Mouse (Mus musculus): ENCODE measurements around the gene Taok1. TPM values are rescaled to one million over a fixed set of nuclear protein-coding genes. Genes with fewer than 3 reads are reported as not detected.

Taok1 gene
- polyA plus RNA-seq, 1 experiment from 2014 or later = 18.5 TPM

- H3K27ac ChIP-seq = no peak overlapping the region
- peak overlapping the region; percentile 78 for H3K4me2 ChIP-seq (replicated peaks)
Observed at GRCm38 (mm10) chr11:77624441-77625060, 16.9 kb upstream of the Taok1 start.

DNA sequence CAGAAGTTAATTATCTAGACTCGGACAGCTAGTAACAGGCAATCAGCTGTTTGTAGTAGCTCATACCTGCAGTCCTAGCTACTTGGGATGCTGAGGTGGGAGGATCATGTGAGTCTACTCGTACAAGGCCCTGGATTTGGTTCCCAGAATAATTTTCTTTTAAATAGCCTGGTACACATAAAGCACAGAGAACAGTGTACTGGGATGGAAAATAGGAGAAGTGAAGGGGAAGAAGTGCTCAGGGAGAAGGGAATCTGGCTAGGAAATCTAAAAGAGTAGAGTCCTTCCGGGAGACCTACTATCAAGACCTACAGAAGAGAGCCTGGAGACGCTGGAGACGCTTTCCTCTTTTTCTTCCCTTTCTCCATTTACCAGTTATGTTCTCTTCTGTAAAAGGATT lies 16.4 kb upstream of the Taok1 start:
- ATAC-seq (ENCODE audit: low FRiP score, low read depth) = no peak
- no peaks in the 10 kb centered on the region for H3K9me3 ChIP-seq
- 43% methylated on average over 5 of the region's 5 CpGs for WGBS
- peak overlapping the region; percentile 78 for H3K4me2 ChIP-seq (replicated peaks)
- H3K36me3 ChIP-seq = no peaks in the 10 kb centered on the region
- H3K27ac ChIP-seq = no peak overlapping the region
- 0 out of 2 replicates have a peak overlapping the region, but pooled peaks have one; percentile 29 for H3K4me3 ChIP-seq
- peaks cover 19% of the 10 kb centered on the region for H3K4me1 ChIP-seq
- 0 out of 2 replicates have a peak overlapping the region, but pooled peaks have one; percentile 26 for H3K9ac ChIP-seq
- H3K27me3 ChIP-seq (replicated peaks) = no peaks in the 10 kb centered on the region

More at GRCm38 (mm10) chr11:77624441-77625060, 16.9 kb upstream of the Taok1 start:
- H3K4me3 ChIP-seq = peak overlapping the region; percentile 29
- no peaks in the 10 kb centered on the region for H3K9me3 ChIP-seq
- no peak for ATAC-seq (ENCODE audit: low FRiP score, low read depth)
- H3K4me1 ChIP-seq = peaks cover 19% of the 10 kb centered on the region
- no peaks in the 10 kb centered on the region for H3K27me3 ChIP-seq (replicated peaks)
- 0 out of 2 replicates have a peak overlapping the region, but pooled peaks have one; percentile 26 for H3K9ac ChIP-seq
- H3K36me3 ChIP-seq = no peaks in the 10 kb centered on the region
- WGBS = 1% methylated on average over 17 of the region's 17 CpGs

- H3K27ac ChIP-seq = no peak overlapping the region
- no peak for ATAC-seq (ENCODE audit: low FRiP score, low read depth)
- H3K9me3 ChIP-seq = no peaks in the 10 kb centered on the region
- no peak overlapping the region for H3K4me3 ChIP-seq
- H3K36me3 ChIP-seq = no peaks in the 10 kb centered on the region
- no peak overlapping the region for H3K9ac ChIP-seq
- H3K4me2 ChIP-seq (replicated peaks) = no peak overlapping the region
- peaks cover 19% of the 10 kb centered on the region for H3K4me1 ChIP-seq
- H3K27me3 ChIP-seq (replicated peaks) = no peaks in the 10 kb centered on the region
- 75% methylated on average over 5 of the region's 5 CpGs for WGBS
Observed at GRCm38 (mm10) chr11:77621902-77622535, 14.4 kb upstream of the Taok1 start.

DNA sequence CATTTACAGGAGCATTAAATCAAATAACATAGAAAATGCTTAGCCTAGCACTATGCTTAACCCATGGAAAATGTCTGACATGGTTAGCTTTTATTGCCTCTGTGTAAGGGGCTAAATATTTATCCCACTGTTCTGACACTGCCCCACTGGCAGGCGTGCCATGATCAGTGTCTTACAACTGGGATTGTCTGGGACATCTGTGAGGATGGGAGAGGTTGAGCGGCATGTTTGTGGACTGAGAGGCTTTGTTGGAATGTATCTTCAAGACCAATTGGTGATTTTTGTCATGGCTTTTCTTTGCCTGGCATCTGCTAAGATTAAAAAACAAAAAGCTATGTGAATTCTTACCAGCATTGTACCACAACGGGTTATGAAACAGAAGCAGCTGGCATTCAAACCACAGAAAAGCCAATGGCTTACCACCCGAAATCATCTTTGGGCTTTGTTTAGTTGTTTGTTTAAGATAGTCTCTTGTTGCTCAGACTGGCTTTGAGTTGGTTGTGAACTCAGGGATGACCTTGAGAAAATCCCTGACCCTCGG lies 7.5 kb upstream of the Taok1 start:
- no peak overlapping the region for H3K27ac ChIP-seq
- WGBS = 84% methylated on average over 5 of the region's 5 CpGs
- no peaks in the 10 kb centered on the region for H3K36me3 ChIP-seq
- no peaks in the 10 kb centered on the region for H3K27me3 ChIP-seq (replicated peaks)
- H3K4me3 ChIP-seq = no peak overlapping the region
- no peaks in the 10 kb centered on the region for H3K9me3 ChIP-seq
- no peak overlapping the region for H3K4me2 ChIP-seq (replicated peaks)
- H3K4me1 ChIP-seq = no peaks in the 10 kb centered on the region
- no peak overlapping the region for H3K9ac ChIP-seq
- no peak for ATAC-seq (ENCODE audit: low FRiP score, low read depth)

- Histone ChIP-seq H3K4me2 (replicated peaks) (peak overlapping the region; percentile 91), H3K9ac (peak overlapping the region; percentile 99), H3K27ac (peak overlapping the region; percentile 95), H3K36me3 (no peaks in the 10 kb centered on the region), H3K4me1 (peaks cover 19% of the 10 kb centered on the region), H3K27me3 (replicated peaks) (no peaks in the 10 kb centered on the region), H3K9me3 (no peaks in the 10 kb centered on the region), H3K4me3 (peak overlapping the region; percentile 94)
- 0% methylated on average over 45 of the region's 48 CpGs for WGBS
- ATAC-seq (ENCODE audit: low FRiP score, low read depth) = peak; percentile 73
Observed at GRCm38 (mm10) chr11:77606835-77607537, 629 bp downstream of the Taok1 start.

GRCm38 (mm10) chr11:77606469-77606834 lies 1.2 kb downstream of the Taok1 start:
- peak overlapping the region; percentile 99 for H3K9ac ChIP-seq
- H3K27me3 ChIP-seq (replicated peaks) = no peaks in the 10 kb centered on the region
- H3K4me3 ChIP-seq = peak overlapping the region; percentile 94
- peak overlapping the region; percentile 91 for H3K4me2 ChIP-seq (replicated peaks)
- 15% methylated on average over 6 of the region's 6 CpGs for WGBS
- H3K9me3 ChIP-seq = no peaks in the 10 kb centered on the region
- H3K27ac ChIP-seq = no peak overlapping the region
- ATAC-seq (ENCODE audit: low FRiP score, low read depth) = no peak; the same call in 1 of the 2 replicates
- peaks cover 19% of the 10 kb centered on the region for H3K4me1 ChIP-seq
- H3K36me3 ChIP-seq = no peaks in the 10 kb centered on the region

DNA sequence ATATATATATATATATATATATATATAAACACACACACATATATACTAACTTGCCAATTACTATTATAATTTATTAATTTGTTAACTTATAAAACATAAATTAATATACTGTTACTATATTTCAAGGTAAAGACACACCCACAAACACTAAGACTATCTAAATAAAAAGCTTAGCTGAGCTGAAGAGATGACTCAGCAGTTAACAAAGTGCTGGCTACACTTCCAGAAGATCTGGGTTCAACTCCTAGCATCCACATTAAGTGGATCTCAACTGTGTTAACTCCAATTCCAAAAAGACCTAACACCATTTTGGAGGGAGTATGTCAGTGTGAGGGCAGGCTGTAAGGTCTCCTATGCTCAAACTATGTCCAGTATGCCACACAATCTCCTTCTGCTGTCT lies 10.3 kb downstream of the Taok1 start:
- Histone ChIP-seq H3K4me2 (replicated peaks) (no peak overlapping the region), H3K4me1 (no peaks in the 10 kb centered on the region), H3K9ac (no peak overlapping the region), H3K9me3 (no peaks in the 10 kb centered on the region), H3K27me3 (replicated peaks) (no peaks in the 10 kb centered on the region), H3K27ac (no peak overlapping the region), H3K4me3 (no peak overlapping the region), H3K36me3 (peaks cover 12% of the 10 kb centered on the region; the same call in 1 of the 2 replicates)
- no peak for ATAC-seq (ENCODE audit: low FRiP score, low read depth)

GRCm38 (mm10) chr11:77591388-77591787 lies 16.2 kb downstream of the Taok1 start:
- 86% methylated on average over 2 of the region's 2 CpGs for WGBS
- no peak overlapping the region for H3K4me3 ChIP-seq
- no peak overlapping the region for H3K4me2 ChIP-seq (replicated peaks)
- no peaks in the 10 kb centered on the region for H3K9me3 ChIP-seq
- H3K4me1 ChIP-seq = no peaks in the 10 kb centered on the region
- H3K9ac ChIP-seq = no peak overlapping the region
- no peak for ATAC-seq (ENCODE audit: low FRiP score, low read depth)
- no peak overlapping the region for H3K27ac ChIP-seq
- peaks cover 3% of the 10 kb centered on the region; the same call in 1 of the 2 replicates for H3K36me3 ChIP-seq
- H3K27me3 ChIP-seq (replicated peaks) = no peaks in the 10 kb centered on the region

DNA sequence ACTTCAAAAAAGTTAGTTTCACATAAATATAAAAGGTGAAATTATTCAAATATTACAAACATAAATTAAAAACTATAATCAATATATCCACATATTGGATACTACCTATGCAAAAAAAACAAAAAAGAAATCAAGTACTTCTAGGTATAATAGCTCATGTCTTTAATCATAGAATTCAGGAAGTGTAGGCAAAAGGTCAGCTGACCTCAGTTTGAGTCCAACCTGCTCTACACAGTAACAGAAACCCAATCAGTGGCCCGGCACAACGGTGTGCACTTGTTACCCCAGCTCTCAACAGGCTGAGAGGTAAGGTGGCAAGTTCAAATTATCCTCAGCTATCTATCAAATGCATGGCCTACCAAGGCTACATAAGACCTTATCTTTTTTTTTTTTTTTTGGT lies 16.8 kb downstream of the Taok1 start:
- Histone ChIP-seq H3K4me3 (no peak overlapping the region), H3K27ac (no peak overlapping the region), H3K4me2 (replicated peaks) (no peak overlapping the region), H3K36me3 (peaks cover 2% of the 10 kb centered on the region; the same call in 1 of the 2 replicates), H3K9me3 (no peaks in the 10 kb centered on the region), H3K4me1 (no peaks in the 10 kb centered on the region), H3K27me3 (replicated peaks) (no peaks in the 10 kb centered on the region), H3K9ac (no peak overlapping the region)
- WGBS = 99% methylated on average over 2 of the region's 2 CpGs
- no peak for ATAC-seq (ENCODE audit: low FRiP score, low read depth)

GRCm38 (mm10) chr11:77585201-77585600 lies 22.4 kb downstream of the Taok1 start:
- Histone ChIP-seq H3K9me3 (no peaks in the 10 kb centered on the region), H3K4me2 (replicated peaks) (no peak overlapping the region), H3K27me3 (replicated peaks) (no peaks in the 10 kb centered on the region), H3K4me1 (no peaks in the 10 kb centered on the region), H3K27ac (no peak overlapping the region), H3K9ac (no peak overlapping the region), H3K4me3 (no peak overlapping the region), H3K36me3 (peaks cover 23% of the 10 kb centered on the region; the same call in 1 of the 2 replicates)
- WGBS = 84% methylated on average over 3 of the region's 3 CpGs
- no peak for ATAC-seq (ENCODE audit: low FRiP score, low read depth)

DNA sequence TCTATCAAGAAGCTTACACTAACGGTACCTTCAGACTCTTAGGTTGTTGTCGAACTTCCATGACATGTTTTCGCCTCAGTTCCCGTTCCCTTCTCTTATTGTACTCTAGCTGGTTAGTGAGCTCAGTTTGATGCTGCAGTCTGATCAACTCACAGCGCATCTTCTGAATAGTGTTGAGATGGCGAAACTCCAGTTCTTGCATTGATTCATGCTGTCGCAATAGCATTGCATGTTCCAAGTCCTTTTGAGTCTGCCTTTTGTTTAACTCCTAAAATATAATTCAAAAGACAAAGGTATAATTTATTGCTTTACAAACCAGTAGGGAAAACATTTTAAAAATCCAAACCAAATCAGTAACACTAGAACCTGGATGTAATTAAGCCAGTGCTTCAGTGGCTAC lies 62.4 kb downstream of the Taok1 start:
- no peak overlapping the region for H3K9ac ChIP-seq
- H3K27ac ChIP-seq = no peak overlapping the region
- peaks cover 69% of the 10 kb centered on the region for H3K36me3 ChIP-seq
- WGBS = 96% methylated on average over 7 of the region's 7 CpGs
- no peaks in the 10 kb centered on the region for H3K4me1 ChIP-seq
- no peak for ATAC-seq (ENCODE audit: low FRiP score, low read depth)
- no peaks in the 10 kb centered on the region for H3K9me3 ChIP-seq
- H3K27me3 ChIP-seq (replicated peaks) = no peaks in the 10 kb centered on the region
- H3K4me2 ChIP-seq (replicated peaks) = no peak overlapping the region
- H3K4me3 ChIP-seq = no peak overlapping the region

DNA sequence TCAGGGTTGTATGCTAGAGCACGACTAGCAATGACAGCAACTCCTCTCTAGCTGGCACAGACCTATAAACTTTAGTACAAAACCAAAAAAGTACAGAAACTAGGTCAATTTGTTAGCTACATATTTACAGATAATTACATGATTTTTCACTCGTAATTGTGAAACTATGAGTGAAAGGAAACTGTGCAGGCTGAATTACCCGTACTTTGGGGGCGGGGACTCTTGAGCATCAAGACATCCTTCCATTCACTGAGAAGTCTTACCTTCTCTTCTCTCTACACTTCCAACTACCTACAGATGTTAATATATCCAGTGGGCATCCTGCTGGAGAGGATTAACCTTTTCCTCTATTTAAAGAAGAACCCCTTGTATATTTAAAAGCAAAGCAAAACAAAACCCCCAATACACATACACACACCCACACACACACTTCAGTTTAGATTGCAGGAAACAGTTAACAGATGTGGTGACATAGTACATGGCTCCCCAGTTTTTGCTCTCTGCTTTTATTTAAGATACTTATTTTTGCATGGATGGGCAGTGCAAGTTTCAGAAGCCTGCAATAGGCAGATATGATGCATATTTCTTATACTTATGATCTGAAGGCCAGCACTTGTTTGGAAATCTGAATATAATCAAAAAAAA lies 75.3 kb downstream of the Taok1 start:
- no peak for ATAC-seq (ENCODE audit: low FRiP score, low read depth)
- H3K27me3 ChIP-seq (replicated peaks) = no peaks in the 10 kb centered on the region
- no peaks in the 10 kb centered on the region for H3K9me3 ChIP-seq
- WGBS = 89% methylated on average over 4 of the region's 4 CpGs
- no peak overlapping the region for H3K4me3 ChIP-seq
- no peak overlapping the region for H3K9ac ChIP-seq
- H3K4me1 ChIP-seq = no peaks in the 10 kb centered on the region
- H3K36me3 ChIP-seq = peaks cover 8% of the 10 kb centered on the region; the same call in 1 of the 2 replicates
- H3K4me2 ChIP-seq (replicated peaks) = no peak overlapping the region
- H3K27ac ChIP-seq = no peak overlapping the region
